Mouse (Mus musculus) hindbrain, postnatal 0 days (tissue): ENCODE measurements around the gene Cadm2. TPM values are rescaled to one million over a fixed set of nuclear protein-coding genes. Genes with fewer than 3 reads are reported as not detected.

Source experiments
- ATAC-seq: fragments of 200-750 bp; cut with Nextera tagmentation; 2 replicates; pipeline ENCODE4 v1.8.0; 2017; ENCODE audit warnings: mild to moderate bottlenecking, moderate TSS enrichment, moderate library complexity
- DNase-seq: peaks from one replicate; pipeline ENCODE4 v3.0.0-alpha.2; 2015; ENCODE audit warnings: low spot score
- H3K27ac ChIP-seq: fragments of 300-500 bp; sonication (generic); 2 replicates; pipeline ENCODE4 v1.5.1; 2014; ENCODE audit warnings: mild to moderate bottlenecking
- H3K27me3 ChIP-seq: fragments of 300-500 bp; sonication (generic); 2 replicates; pipeline ENCODE4 v1.6.1; 2014; ENCODE audit warnings: low read length, mixed read lengths; ENCODE audit not compliant: insufficient read depth
- H3K36me3 ChIP-seq: fragments of 300-500 bp; sonication (generic); 2 replicates; pipeline ENCODE4 v1.6.1; 2014; ENCODE audit warnings: low read length, mixed read lengths; ENCODE audit not compliant: insufficient read depth
- H3K4me1 ChIP-seq: fragments of 300-500 bp; sonication (generic); 2 replicates; pipeline ENCODE4 v1.6.1; 2014; ENCODE audit warnings: antibody characterized with exemption, low read length, mixed read lengths; ENCODE audit not compliant: insufficient read depth
- H3K4me2 ChIP-seq: fragments of 300-500 bp; sonication (generic); 2 replicates; pipeline ENCODE4 v1.6.1; 2014; ENCODE audit warnings: low read depth, mild to moderate bottlenecking, low read length, moderate library complexity, mixed read lengths
- H3K4me3 ChIP-seq: fragments of 300-500 bp; sonication (generic); 2 replicates; pipeline ENCODE4 v1.5.1; 2014; ENCODE audit warnings: low read length
- H3K9ac ChIP-seq: fragments of 300-500 bp; sonication (generic); replicated peaks from 2 replicates; pipeline ENCODE4 v1.6.1; 2014; ENCODE audit warnings: mild to moderate bottlenecking, low read length, moderate library complexity, mixed read lengths
- H3K9me3 ChIP-seq: fragments of 300-500 bp; sonication (generic); 2 replicates; pipeline ENCODE4 v1.6.1; 2016; ENCODE audit warnings: low read length, mixed read lengths
- CTCF ChIP-seq: IDR thresholded peaks from 2 replicates; pipeline ENCODE4 v1.5.1; 2016; ENCODE audit warnings: antibody characterized with exemption, control low read depth, low read depth
- WGBS: fragments of 180-500 bp; shearing (Covaris S2); extraction: QIAGEN DNeasy Blood & Tissue Kit; methylation state at CpG from one replicate; pipeline ENCODE4 v1.1.7; 2014; 5-methylcytosine and 5-hydroxymethylcytosine counted together
- polyA plus RNA-seq: library from polyadenylated mRNA; unstranded; fragments of >200 nt; fragmentation: Nextera tagmentation; extraction: Ambion mirVana; gene quantifications from 2 replicates; pipeline ENCODE4 v1.2.1, GENCODE M21; 2015
- total RNA-seq: library from RNA; depleted of rRNA; stranded (reverse); fragments of >200 nt; gene quantifications from 2 replicates; pipeline ENCODE4 v1.2.3, GENCODE M21; 2014

The Cadm2 gene
- total and polyA plus RNA-seq, 2 experiments from 2014 or later: 71.6 to 88.0 TPM

- DNase-seq (no peak), ATAC-seq (no peak)
- Histone ChIP-seq H3K9ac (no peak overlapping the region), H3K9me3 (no peaks in the 10 kb centered on the region), H3K27me3 (no peaks in the 10 kb centered on the region), H3K4me3 (no peak overlapping the region), H3K36me3 (no peaks in the 10 kb centered on the region), H3K27ac (no peak overlapping the region), H3K4me2 (no peak overlapping the region), H3K4me1 (no peaks in the 10 kb centered on the region)
- TF ChIP-seq CTCF: no peak
- WGBS: 63% methylated on average over 3 of the region's 3 CpGs
Observed at GRCm38 (mm10) chr16:67410926-67411325, 209.8 kb downstream of the Cadm2 start.

- H3K9me3 ChIP-seq: no peaks in the 10 kb centered on the region
- WGBS: 40% methylated on average over 2 of the region's 2 CpGs
- H3K27me3 ChIP-seq: no peaks in the 10 kb centered on the region
- DNase-seq (peak; percentile 45), ATAC-seq (no peak)
- H3K36me3 ChIP-seq: no peaks in the 10 kb centered on the region
- H3K9ac ChIP-seq: no peak overlapping the region
- H3K4me1 ChIP-seq: no peaks in the 10 kb centered on the region
- H3K27ac ChIP-seq: no peak overlapping the region
- no peak for TF ChIP-seq CTCF
- H3K4me3 ChIP-seq: no peak overlapping the region
- no peak overlapping the region for H3K4me2 ChIP-seq
Observed at GRCm38 (mm10) chr16:67410482-67410881, 210.2 kb downstream of the Cadm2 start.

- no peaks in the 10 kb centered on the region for H3K36me3 ChIP-seq
- no peak overlapping the region for H3K9ac ChIP-seq
- no peaks in the 10 kb centered on the region for H3K27me3 ChIP-seq
- no peak overlapping the region for H3K4me3 ChIP-seq
- WGBS: 82% methylated on average over 2 of the region's 2 CpGs
- H3K27ac ChIP-seq: no peak overlapping the region
- H3K9me3 ChIP-seq: no peaks in the 10 kb centered on the region
- no peaks in the 10 kb centered on the region for H3K4me1 ChIP-seq
- no peak overlapping the region for H3K4me2 ChIP-seq
- no peak for TF ChIP-seq CTCF
- no peak for DNase-seq
- ATAC-seq: no peak
Observed at GRCm38 (mm10) chr16:67367745-67368144, 253.0 kb downstream of the Cadm2 start.

GRCm38 (mm10) chr16:67348011-67348410 is 272.7 kb downstream of the Cadm2 start:
- no peaks in the 10 kb centered on the region for H3K27me3 ChIP-seq
- H3K4me2 ChIP-seq: no peak overlapping the region
- no peak overlapping the region for H3K27ac ChIP-seq
- no peaks in the 10 kb centered on the region for H3K36me3 ChIP-seq
- H3K9ac ChIP-seq: no peak overlapping the region
- no peak for DNase-seq
- H3K9me3 ChIP-seq: no peaks in the 10 kb centered on the region
- no peak for ATAC-seq
- WGBS: 70% methylated on average over 5 of the region's 5 CpGs
- TF ChIP-seq CTCF: no peak
- H3K4me1 ChIP-seq: no peaks in the 10 kb centered on the region
- H3K4me3 ChIP-seq: no peak overlapping the region

- no peaks in the 10 kb centered on the region for H3K4me1 ChIP-seq
Observed at GRCm38 (mm10) chr16:67347561-67347960, 273.1 kb downstream of the Cadm2 start.

GRCm38 (mm10) chr16:67346621-67347290 is 274.0 kb downstream of the Cadm2 start:
- WGBS: 46% methylated on average over 10 of the region's 10 CpGs
- DNase-seq: peak; percentile 36
- Histone ChIP-seq H3K9me3 (no peaks in the 10 kb centered on the region), H3K4me3 (no peak overlapping the region), H3K9ac (no peak overlapping the region), H3K36me3 (no peaks in the 10 kb centered on the region), H3K4me2 (0 out of 2 replicates have a peak overlapping the region, but pooled peaks have one; percentile 13), H3K27me3 (no peaks in the 10 kb centered on the region), H3K27ac (no peak overlapping the region), H3K4me1 (no peaks in the 10 kb centered on the region)
- ATAC-seq: no peak
- no peak for TF ChIP-seq CTCF

More at GRCm38 (mm10) chr16:67347561-67347960, 273.1 kb downstream of the Cadm2 start:
- no peak overlapping the region for H3K27ac ChIP-seq
- no peaks in the 10 kb centered on the region for H3K36me3 ChIP-seq
- no peaks in the 10 kb centered on the region for H3K27me3 ChIP-seq
- DNase-seq (no peak), ATAC-seq (no peak)
- no peak overlapping the region for H3K9ac ChIP-seq
- TF ChIP-seq CTCF: no peak
- no peaks in the 10 kb centered on the region for H3K9me3 ChIP-seq
- H3K4me2 ChIP-seq: no peak overlapping the region
- no peak overlapping the region for H3K4me3 ChIP-seq

GRCm38 (mm10) chr16:67344194-67344593 is 276.5 kb downstream of the Cadm2 start:
- Histone ChIP-seq H3K36me3 (no peaks in the 10 kb centered on the region), H3K27ac (no peak overlapping the region), H3K4me2 (no peak overlapping the region), H3K4me1 (no peaks in the 10 kb centered on the region), H3K27me3 (no peaks in the 10 kb centered on the region), H3K9ac (no peak overlapping the region), H3K9me3 (no peaks in the 10 kb centered on the region), H3K4me3 (no peak overlapping the region)
- 37% methylated on average over 5 of the region's 5 CpGs for WGBS
- DNase-seq (peak; percentile 19), ATAC-seq (no peak)
- TF ChIP-seq CTCF: no peak
